Mouse (Mus musculus) heart, adult 18-20 months (tissue): Measurements from ENCODE around the gene Bnip3. TPM values are rescaled to one million over a fixed set of nuclear protein-coding genes. Genes with fewer than 3 reads are reported as not detected.

Source experiments
- DNase-seq, 2 experiments: peaks; one replicate each; pipeline ENCODE4 v3.0.0; 2021 to 2022; ENCODE audit warnings: mixed read lengths in 1 of 2
- total RNA-seq, 2 experiments: library from RNA; stranded (reverse); gene quantifications; 2 replicates each; pipeline ENCODE4 v1.2.3; 2021

Bnip3 gene
- total RNA-seq, 2 experiments from 2014 or later, result 243 to 325 TPM

- DNase-seq, result no peak
Measured at GRCm38 (mm10) chr7:138906441-138906840, 2.9 kb downstream of the Bnip3 start.

DNA sequence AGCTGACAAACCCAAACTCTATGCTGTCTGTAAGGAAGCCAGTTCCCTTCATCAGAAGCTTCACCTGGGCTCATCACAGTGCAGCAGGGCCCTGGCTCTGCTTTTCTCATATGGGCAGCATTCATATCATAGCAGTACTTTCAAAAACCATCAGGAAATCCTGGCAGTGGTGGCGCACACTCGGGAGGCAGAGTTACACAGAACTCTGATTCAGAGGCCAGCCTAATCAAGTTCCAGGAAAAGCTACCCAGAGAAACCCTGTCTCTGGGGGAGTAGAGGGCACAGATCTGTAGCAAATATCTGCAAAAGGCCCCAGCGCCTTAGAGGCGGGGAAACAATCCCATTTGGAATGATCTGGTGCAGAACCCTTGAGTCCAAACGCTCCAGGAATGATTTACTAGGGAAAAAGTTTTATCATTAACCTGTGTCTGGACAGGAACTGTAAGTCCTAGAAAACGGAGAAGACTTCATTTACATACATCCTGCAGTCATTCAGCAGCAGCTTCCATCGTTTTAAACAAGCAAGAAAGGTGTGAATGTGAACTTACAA, 5.4 kb downstream of the Bnip3 start:
- no peak for DNase-seq

GRCm38 (mm10) chr7:138898743-138899142, 10.6 kb downstream of the Bnip3 start:
- DNase-seq, result no peak

- DNase-seq, result no peak
Measured at GRCm38 (mm10) chr7:138898122-138898521, 11.2 kb downstream of the Bnip3 start.

DNA sequence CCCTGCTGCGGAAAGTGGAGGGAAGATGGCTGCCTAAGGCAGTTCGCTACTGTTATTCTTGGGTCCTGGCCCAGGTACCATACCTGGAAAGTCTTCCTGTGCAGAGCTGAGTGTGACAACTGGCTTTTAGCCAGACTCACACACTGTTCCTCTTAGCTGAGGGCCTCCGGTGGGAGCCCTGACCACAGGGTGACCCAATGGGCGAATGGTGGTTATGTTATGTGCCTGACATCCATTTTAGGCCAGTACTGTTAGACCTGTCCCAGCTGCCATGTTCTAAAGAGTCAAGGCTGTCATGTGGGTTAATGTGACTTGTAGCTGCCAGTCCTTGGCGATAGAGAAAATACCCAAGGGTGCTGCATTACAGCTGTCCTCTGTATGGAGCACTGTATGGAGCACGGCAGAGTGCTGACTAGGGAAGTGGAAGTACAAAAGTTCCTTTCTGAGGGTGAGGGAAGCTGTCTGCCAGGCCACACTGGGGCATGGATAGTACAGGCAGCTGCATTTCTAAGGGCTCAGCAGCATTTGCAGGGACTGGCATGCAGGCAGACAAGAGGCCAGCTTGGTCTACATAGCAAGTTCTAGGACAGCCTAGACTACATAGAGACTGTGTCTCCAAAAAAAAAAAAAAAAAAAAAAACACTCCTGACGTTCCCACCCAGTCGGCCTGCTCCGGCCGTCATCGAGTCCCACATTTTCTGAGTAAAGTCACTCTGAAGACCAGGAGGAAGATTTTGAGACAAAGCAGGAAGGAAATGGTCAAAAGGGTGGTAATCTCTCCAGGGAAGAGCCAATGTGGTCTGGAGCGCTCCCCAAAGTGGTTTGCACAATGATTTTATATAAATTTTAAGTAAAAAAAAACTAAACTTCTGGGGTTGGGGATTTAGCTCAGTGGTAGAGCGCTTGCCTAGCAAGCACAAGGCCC, 23.7 kb downstream of the Bnip3 start:
- DNase-seq, result no peak

GRCm38 (mm10) chr7:138883724-138884123, 25.6 kb downstream of the Bnip3 start:
- no peak for DNase-seq

GRCm38 (mm10) chr7:138875031-138875430, 34.3 kb downstream of the Bnip3 start:
- peak in 1 of 2 experiments; percentile 33 for DNase-seq

GRCm38 (mm10) chr7:138872956-138873355, 36.4 kb downstream of the Bnip3 start:
- DNase-seq, result no peak

DNA sequence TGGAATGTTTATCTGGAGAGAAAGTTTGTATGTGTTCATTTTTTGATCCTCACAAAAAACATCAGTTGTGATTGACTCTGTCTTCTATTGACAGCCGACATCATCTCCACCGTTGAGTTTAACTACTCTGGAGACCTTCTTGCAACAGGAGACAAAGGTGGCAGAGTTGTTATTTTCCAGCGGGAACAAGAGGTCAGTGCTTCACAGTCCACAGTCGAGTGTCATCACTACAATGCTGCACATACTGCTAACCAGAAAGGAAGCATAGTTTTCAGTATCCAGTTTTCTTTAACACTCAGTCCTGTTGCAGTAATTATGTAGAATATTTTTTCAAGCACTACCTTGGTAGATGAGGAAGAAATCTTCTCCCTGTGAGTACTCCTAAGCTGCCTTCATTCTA, 41.0 kb downstream of the Bnip3 start:
- DNase-seq, result no peak

GRCm38 (mm10) chr7:138867286-138867685, 42.0 kb downstream of the Bnip3 start:
- DNase-seq, result no peak

- DNase-seq, result no peak
Measured at GRCm38 (mm10) chr7:138864776-138865175, 44.5 kb downstream of the Bnip3 start.

GRCm38 (mm10) chr7:138863950-138864572, 45.3 kb downstream of the Bnip3 start:
- no peak for DNase-seq

GRCm38 (mm10) chr7:138856670-138857069, 52.6 kb downstream of the Bnip3 start:
- no peak for DNase-seq

DNA sequence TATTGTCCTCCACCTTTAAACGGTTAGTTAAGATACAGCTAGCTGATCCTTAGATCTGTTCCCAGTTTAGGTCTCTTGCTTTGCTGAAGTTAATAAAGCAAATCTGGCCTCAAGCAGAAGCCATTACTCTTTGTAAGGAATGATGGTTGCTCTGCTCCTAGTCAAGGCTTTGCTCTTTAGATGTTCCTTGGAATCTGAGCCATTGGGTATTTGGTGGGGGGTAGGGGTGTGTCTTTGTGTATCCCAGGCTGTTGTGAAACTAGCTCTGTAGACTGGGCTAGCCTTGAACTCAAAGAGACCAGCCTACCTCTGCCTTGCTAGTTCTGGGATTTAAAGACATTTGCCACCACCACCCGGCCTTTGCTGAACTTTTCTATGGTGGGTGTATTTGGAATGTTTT, 55.1 kb downstream of the Bnip3 start:
- DNase-seq, result no peak

- no peak for DNase-seq
Measured at GRCm38 (mm10) chr7:138853417-138854031, 55.8 kb downstream of the Bnip3 start.

DNA sequence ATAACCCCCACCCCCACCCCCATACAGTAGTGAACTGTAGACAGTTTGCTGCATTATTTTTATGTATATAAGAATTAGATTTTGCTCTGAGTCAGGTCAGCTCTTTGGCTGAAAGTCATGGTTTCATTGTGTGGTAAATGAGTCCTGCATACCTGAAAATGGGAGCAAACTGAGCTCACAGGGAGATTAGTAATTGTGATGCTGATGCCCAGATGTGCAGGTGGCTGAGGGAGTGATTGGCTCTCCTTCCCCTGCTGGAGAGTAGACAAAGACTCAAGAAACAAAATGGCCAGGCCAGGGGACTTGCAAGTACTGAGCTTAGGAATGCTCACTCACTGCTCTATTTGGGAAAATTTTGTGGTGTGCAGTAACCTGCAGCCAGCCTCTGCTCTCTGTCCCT, 59.2 kb downstream of the Bnip3 start:
- DNase-seq, result no peak

DNA sequence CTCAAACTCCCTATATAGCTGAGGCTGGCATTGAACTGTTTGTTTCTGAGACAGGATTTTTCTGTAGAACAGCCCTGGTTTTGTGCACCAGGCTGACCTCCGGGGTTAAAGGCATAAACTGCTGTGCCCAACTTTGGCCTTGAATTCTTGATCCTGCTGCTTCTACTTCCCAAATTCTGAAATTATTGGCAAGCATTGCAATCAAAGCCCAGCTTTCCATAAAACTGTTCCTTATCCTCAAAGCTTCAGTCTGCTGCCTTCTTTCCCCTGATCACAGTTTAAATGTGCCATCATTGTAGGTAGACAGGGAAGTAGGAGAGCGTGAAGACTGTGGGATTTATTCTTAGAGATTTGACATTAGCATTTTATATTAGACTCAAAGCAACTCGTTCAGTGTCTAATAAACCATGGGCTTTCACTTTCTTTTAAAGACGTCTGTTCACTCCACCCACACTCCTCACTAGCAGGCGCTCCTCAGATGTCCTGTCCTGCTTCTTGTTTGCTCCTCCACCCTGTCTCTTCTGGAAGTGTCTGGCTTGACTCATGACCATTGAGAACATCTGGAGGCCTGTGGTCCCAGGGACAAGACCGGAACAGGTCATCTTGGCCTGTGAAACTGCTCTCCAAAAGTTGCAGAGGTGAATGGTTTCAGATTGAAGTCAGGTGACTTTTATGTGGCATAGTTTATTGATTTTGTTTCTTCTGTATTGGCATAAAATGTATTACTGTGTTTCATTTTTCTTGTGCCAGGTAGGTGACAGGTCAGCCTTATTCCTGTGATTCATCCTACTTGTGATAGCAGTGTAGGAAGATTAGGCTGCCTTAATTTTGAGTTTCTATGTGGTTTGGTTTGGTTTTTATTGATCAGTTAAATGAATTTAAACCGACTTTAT, 61.0 kb downstream of the Bnip3 start:
- peak in 1 of 2 experiments; percentile 23 for DNase-seq

DNA sequence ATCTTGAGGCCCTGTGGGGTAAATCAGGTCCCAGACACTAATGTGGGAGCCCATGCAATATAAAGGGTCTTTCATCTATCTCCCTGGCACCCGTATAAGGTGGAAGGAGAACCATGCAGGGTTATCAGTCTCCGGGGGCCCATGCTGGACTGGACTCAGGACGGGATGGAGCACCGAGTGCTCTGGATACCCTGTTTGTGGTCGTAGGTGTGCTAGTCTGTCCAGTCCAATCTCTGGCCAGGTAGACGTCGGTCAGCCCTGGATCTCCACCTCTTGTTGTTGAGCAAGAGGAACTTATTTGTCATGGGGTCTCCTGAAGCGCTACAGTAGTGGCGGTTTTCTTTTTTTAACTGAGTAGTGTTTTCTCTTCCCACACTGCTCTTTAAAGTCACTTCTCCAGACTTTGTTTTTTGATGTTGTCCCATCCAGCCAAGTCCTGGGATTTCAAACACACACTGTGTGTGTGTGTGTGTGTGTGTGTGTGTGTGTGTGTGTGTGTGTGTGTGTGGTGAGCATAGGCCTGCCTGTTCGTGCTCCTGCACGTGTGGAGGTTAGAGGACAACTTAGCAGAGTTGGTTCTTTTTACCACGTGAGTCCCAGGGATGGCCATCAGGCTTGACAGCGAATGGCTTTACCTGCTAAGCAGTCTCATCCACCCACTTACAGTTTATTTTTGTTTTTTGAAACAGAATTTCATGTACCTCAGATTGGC, 61.8 kb downstream of the Bnip3 start:
- DNase-seq, result no peak

GRCm38 (mm10) chr7:138846502-138846991, 62.8 kb downstream of the Bnip3 start:
- DNase-seq, result no peak

GRCm38 (mm10) chr7:138845544-138846391, 63.6 kb downstream of the Bnip3 start, which contains the start of the genes Ppp2r2d and Mapk1ip1:
Ppp2r2d (plus strand) TSS chr7:138846079.
Mapk1ip1 (minus strand) TSS chr7:138846273.
- peak; percentile 97 for DNase-seq
